Mouse (Mus musculus): Measurements from ENCODE around the gene Kdf1. TPM values are rescaled to one million over a fixed set of nuclear protein-coding genes. Genes with fewer than 3 reads are reported as not detected.

Kdf1 gene
- polyA plus RNA-seq (2017; shearing (Covaris generic)): 1.6 TPM

GRCm38 (mm10) chr4:133518601-133519368 lies at the start of gene Kdf1:
TSS of gene Kdf1 (plus strand) at chr4:133518963.

GRCm38 (mm10) chr4:133479458-133480184 lies 39.1 kb upstream of the Kdf1 start, which contains the start of gene Tent5b:
TSS of gene Tent5b (plus strand) at chr4:133480132.

GRCm38 (mm10) chr4:133498160-133498724 lies 20.5 kb upstream of the Kdf1 start, which contains the start of gene Trnp1:
TSS of gene Trnp1 (minus strand) at chr4:133498550.

GRCm38 (mm10) chr4:133545272-133546231 lies 26.8 kb downstream of the Kdf1 start, which contains the start of gene Nudc:
TSS of gene Nudc (minus strand) at chr4:133545996.

GRCm38 (mm10) chr4:133552768-133553447 lies 34.1 kb downstream of the Kdf1 start, which contains the start of gene Nr0b2:
TSS of gene Nr0b2 (plus strand) at chr4:133553376.

GRCm38 (mm10) chr4:133574070-133574842 lies 55.5 kb downstream of the Kdf1 start, which contains the start of gene Gpatch3:
TSS of gene Gpatch3 (plus strand) at chr4:133574745.

Other genes with a start within 250 kb of the Kdf1 start
- 80.6 TPM for gene Tmem222, start 241.2 kb upstream of the Kdf1 start, polyA plus RNA-seq (2017; shearing (Covaris generic))
- 3.8 TPM for gene Wdtc1, start 165.5 kb upstream of the Kdf1 start, polyA plus RNA-seq (2017; shearing (Covaris generic))
- gene Slc9a1, start 149.3 kb upstream of the Kdf1 start, polyA plus RNA-seq (2017; shearing (Covaris generic)): 34.7 TPM
- gene Tent5b, start 38.8 kb upstream of the Kdf1 start, polyA plus RNA-seq (2017; shearing (Covaris generic)): not detected
- gene Trnp1, start 20.4 kb upstream of the Kdf1 start, polyA plus RNA-seq (2017; shearing (Covaris generic)): not detected
- gene Nudc, start 27.0 kb downstream of the Kdf1 start, polyA plus RNA-seq (2017; shearing (Covaris generic)): 157 TPM
- gene Nr0b2, start 34.4 kb downstream of the Kdf1 start, polyA plus RNA-seq (2017; shearing (Covaris generic)): not detected
- gene Gpatch3, start 55.8 kb downstream of the Kdf1 start, polyA plus RNA-seq (2017; shearing (Covaris generic)): 4.9 TPM
- gene Gpn2, start 65.4 kb downstream of the Kdf1 start, polyA plus RNA-seq (2017; shearing (Covaris generic)): 19.6 TPM
- gene Sfn, start 83.2 kb downstream of the Kdf1 start, polyA plus RNA-seq (2017; shearing (Covaris generic)): 9.7 TPM
- 18.1 TPM for gene Zdhhc18, start 131.2 kb downstream of the Kdf1 start, polyA plus RNA-seq (2017; shearing (Covaris generic))
- 36.7 TPM for gene Pigv, start 153.7 kb downstream of the Kdf1 start, polyA plus RNA-seq (2017; shearing (Covaris generic))
- gene Arid1a, start 237.8 kb downstream of the Kdf1 start, polyA plus RNA-seq (2017; shearing (Covaris generic)): 32.1 TPM